Mouse (Mus musculus): ENCODE results near the gene Ccsap.

Gene Ccsap

DNA sequence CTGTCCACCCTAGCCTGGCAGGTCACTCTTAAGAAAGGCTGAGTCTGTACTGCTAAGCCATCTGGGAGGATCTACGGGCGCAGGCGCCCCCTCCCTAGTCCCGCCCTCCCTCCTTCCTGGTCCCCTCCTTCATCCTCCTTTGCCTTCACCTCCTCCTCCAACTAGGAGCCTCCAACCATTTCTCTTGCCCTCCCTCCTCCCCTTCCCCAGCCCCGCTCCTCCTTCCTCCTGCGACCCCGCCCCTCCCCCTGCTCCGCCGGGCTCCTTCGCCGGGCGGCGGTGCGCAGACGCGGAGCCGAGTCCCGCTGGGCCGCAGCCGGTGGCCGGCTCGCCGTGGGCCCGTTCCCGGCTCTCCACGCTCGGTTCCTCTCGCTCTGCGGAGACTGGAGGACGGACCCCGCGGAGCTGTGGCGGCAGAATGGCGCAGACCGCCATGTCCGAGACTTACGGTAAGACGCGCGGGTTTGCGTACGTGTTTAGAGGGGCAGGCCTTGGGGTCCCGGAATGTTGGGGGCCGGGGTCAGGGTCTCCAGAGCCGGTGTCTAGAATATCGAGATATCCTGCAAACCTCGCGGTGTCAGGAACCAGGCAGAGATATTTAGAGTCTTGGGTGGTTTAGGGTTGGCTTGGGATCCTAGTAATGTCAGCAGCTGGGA is 54.2 kb downstream of the Ccsap start, which contains the start of gene Rab4a:
TSS of gene Rab4a (plus strand) at position 268 of the 656 bp plus-strand sequence.
- DNase-seq (ENCODE audit: low read depth, low spot score): peak; percentile 78

DNA sequence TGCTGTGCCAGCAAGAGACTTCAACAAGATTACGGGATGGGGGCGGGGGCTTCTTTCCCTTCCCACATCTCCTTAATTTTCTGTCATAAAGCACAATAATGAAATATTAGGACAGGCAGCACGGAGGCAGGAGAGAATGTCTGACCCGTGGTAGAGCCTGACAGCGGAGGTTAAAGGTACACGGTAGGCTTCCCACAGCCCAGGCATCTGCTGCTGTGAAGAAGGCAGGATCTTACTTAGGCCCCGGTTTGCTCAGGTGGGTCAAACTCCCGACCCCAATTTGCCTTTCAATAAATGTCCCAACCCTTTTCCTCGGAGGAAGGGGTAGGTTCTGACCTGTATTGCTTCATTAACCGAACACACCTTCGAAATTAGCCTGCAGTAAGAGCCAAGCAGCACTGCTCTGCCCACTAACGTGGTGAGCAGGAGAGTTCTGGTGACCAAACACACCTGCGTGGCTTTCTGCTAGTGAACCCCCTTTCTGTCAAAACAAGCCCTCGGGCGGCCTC is 54.7 kb downstream of the Ccsap start:
- no peak for DNase-seq (ENCODE audit: low read depth, low spot score)

DNA sequence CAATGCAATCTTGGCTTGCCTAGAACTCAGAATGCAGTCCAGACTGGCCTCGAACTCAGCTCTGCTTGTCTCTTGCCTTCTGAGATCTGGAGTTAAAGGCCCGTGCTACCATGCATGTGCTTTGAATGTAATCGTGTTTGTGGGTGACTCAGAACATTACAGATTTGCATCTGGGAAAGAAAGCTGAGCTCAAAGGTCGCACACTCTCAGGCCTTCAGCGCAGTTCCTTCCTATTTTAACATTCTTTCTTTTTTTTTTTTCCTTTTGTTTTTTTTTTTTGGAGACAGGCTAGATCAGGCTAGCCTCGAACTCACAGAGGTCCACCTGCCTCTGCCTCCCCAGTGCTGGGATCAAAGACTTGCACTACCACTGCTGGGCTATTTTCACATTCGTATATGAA is 55.4 kb downstream of the Ccsap start:
- no peak for DNase-seq (ENCODE audit: low read depth, low spot score)

DNA sequence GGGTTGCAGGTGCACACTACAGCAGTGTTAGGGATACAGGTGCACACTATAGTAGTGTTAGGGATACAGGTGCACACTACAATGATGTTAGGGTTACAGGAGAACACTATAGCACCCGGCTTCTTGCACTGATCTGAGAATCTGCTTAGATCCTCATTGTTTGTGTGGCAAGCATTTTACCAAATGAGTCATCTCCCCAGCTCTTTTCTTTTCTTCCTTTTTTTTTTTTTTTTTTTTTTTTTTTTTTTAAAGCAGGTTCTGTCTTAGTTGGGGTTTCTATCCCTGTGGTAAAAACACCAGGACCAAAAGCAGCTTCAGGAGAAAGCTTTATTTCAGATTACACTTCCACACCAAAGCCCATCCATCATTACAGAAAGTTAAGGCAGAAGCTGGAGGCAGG is 56.4 kb downstream of the Ccsap start:
- no peak for DNase-seq (ENCODE audit: low read depth, low spot score)

DNA sequence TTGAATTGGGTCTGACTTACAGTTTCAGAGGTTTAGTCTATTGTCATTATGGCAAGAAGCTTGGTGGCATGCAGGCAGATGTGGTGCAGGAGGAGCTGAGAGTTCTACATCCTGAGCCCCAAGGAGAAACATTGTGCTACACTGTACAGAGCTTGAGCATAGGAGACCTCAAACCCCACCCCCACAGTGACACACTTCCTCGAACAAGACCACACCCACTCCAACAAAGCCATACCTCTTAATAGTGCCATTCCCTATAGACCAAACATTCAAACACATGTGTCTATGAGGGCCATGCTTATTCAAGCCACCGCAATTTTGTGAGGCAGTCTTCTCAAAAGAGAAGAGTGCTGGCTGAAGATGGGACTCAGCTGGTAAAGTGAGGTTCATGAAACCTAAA is 58.5 kb downstream of the Ccsap start:
- no peak for DNase-seq (ENCODE audit: low read depth, low spot score)

DNA sequence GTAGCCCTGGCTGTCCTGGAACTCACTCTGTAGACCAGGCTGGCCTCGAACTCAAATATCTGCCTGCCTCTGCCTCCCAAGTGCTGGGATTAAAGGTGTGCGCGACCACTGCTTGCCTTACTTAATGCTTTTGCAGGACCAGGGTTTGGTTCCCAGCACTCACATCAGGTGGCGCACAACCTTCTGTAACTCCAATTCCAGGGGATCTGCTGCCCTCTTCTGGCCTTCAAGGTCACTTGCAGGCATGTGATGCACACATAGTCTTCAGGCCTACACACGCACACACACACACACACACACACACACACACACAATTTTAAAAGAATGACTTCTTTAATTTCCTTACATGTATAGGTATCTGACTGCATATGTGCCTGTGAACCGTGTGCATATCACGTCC is 59.1 kb downstream of the Ccsap start:
- DNase-seq (ENCODE audit: low read depth, low spot score): no peak

DNA sequence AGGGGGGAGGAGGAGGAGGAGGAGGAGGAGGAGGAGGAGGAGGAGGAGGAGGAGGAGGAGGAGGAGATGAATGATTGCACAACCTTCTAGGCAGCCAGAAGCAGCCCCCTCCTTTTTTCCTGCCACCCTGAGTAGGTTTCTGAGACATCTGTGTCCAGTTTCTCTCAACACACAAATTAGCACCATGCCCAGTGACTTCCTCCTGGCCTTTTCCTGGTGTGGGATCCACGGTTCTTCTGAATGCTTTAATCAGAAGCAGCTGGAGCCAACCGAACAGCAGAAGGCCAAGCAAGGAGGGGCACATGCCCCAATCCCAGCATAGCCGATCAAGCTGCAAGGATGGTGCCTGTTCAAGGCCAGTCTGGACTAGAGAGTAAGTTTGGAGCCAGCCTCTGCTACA is 60.1 kb downstream of the Ccsap start:
- no peak for DNase-seq (ENCODE audit: low read depth, low spot score)

DNA sequence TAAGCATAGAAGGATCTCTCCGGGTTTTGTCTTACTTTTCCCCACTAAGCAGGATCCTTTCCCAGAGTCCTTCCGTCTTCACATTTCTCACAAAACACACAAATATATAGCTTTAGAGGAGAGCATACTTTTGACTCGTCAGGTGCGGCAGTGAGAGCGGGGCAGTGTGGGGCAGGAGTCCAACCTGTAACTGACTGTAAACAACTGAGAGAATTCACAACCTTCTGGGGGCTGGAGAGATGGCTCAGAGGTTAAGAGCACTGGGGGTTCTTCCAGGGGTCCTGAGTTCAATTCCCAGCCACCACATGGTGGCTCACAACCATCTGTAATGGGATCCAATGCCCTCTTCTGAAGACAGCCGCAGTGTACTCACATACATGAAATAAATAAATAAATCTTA is 60.6 kb downstream of the Ccsap start:
- DNase-seq (ENCODE audit: low read depth, low spot score): no peak

DNA sequence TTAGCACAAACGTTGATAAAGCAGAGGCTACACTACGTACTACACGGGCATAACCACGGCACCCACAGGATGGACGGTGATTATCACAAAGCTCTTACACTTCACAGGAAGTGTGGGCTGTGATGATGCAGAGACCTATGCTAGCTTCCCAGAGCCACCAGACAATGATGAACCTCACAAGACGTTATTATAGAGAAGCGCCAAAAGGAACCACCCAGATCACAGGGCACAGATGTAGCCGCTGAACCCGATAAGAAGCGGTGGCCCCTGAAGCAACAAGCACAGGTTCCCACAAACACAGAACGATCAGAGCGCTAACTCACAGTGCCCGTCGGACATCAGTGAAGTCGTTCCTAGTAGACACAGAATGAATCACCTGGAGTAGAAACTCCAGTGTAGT is 62.1 kb downstream of the Ccsap start:
- DNase-seq (ENCODE audit: low read depth, low spot score): no peak

DNA sequence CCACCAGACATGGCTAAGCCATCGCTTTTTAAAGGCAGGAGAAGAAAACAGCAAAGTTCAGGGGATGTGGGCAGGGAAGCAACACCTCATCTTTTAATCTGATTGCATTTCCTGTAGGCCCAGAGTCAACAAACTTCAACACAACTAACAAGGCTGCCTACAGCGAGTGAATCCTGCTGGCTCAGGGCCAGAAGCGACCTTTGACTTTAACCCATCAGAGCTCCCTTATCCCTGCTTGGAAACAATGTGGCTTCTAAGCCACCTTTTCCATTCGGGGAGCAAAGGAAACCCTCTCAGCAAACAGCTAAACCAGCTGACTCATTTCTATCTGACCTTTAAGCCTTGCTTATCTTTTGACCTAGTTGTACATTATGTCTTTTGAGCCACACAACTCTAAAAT is 63.3 kb downstream of the Ccsap start:
- DNase-seq (ENCODE audit: low read depth, low spot score): no peak

DNA sequence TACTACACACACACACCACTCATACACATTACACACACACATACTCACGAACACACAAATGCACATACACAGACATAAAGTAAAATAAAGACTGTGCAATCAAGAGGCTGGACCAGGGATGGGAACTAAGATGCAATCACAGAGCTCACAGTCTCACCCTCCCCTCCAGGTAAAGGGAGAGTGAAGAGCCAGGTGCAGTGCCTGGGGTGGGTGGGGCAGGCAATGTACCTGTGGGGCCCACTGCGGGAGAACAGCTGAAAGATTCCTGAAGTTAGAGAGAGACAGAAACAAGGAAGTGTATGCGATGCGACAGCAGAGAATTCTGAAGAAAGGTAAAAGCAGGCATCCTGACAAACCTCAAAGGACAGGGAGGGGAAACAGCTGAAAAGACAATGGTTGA is 65.2 kb downstream of the Ccsap start:
- no peak for DNase-seq (ENCODE audit: low read depth, low spot score)

DNA sequence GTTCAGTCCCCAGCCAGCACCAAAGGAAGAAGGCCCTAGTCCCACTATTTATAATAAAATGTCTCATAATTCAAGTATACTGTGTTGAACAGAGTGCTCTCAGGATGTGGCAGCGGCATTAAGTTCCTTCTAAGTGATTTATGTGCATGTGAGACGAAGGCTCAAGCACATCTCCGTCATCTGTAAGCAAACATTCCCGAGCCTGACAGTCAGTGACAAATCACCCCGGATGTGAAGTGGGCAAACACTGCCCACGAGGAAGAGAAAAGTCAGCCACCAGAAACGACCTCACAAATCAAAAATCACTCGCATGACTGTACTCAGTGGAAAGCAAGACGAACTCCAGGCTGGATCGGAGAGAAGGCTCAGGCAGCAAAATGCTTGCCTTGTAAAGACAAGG is 66.1 kb downstream of the Ccsap start:
- DNase-seq (ENCODE audit: low read depth, low spot score): no peak

DNA sequence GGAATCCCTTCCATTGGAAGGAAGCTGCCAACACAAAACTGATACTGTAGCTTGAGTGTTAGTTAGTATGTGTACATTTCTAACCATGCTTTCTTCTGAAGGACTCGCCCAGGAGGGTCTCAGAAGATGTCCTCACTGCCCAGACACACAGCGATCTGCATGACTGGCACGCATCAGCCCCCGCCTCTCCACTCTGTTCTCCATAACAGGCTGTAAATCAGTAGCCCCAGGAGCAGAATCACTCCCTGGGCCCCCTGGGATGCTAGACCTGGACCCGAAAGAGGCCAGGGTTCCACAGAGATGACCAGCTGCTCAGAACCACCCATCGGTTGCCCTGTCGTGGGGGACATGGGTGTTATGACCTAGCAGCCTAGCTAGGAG is 68.2 kb downstream of the Ccsap start:
- DNase-seq (ENCODE audit: low read depth, low spot score): no peak

DNA sequence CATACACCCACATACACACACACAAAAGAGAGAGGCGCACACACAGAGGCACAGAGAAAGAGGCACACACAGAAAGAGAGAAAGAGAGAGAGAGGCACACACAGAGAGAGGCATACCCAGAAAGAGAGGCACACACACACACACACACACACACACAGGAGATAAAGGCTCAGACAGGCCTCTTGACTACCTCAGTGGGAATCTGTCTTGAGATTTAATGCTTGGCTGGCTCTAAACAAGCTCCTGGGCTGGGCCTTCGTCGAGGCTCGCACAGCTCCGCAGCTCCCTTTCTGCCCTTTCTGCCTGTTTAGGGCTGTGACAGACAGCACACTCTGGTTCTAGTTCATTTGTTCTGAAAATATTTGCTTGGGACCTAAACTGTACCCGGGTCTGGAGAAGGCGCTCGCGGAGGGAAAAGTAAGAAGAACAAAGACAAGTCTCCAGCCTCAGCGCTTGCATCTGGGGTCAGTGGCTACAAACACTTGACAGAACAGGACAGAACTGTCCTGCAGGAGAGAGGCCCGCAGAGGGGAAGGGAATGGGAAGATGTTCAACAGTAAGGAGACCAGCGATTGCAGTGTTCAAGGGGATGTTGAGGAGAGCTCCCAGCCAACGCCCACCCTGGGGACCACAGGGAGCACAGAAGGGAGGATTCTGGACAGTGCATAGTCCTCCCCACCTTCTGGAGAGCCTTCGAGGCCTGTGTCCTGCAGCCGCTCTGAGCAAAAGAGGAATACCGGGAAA is 68.7 kb downstream of the Ccsap start:
- DNase-seq (ENCODE audit: low read depth, low spot score): no peak

All from brain, embryonic 18.5 days (tissue).